Mouse (Mus musculus) C2C12 (cell line): Measurements from ENCODE around the gene Nedd9. TPM values are rescaled to one million over a fixed set of nuclear protein-coding genes. Genes with fewer than 3 reads are reported as not detected.

ENCODE experiments used
- H3K27me3 ChIP-seq: one replicate; pipeline ENCODE4 v1.6.1; 2011; ENCODE audit not compliant: control insufficient read depth, insufficient read depth, insufficient read length
- H3K36me3 ChIP-seq: one replicate; pipeline ENCODE4 v1.6.1; 2011; ENCODE audit not compliant: control insufficient read depth, insufficient read depth
- H3K4me3 ChIP-seq: one replicate; pipeline ENCODE4 v1.5.1; 2011; ENCODE audit warnings: mild to moderate bottlenecking, control low read depth; ENCODE audit not compliant: poor library complexity, insufficient read depth, severe bottlenecking
- H3K79me2 ChIP-seq: one replicate; pipeline ENCODE4 v1.6.1; 2011; ENCODE audit not compliant: control insufficient read depth, insufficient read depth
- H3K79me3 ChIP-seq: one replicate; pipeline ENCODE4 v1.6.1; 2011; ENCODE audit warnings: low read depth, control low read depth
- H3ac ChIP-seq: one replicate; pipeline ENCODE3; 2011; ENCODE audit warnings: low read depth; ENCODE audit not compliant: control insufficient read depth, insufficient read length
- CEBPB ChIP-seq: IDR thresholded peaks from one replicate; pipeline ENCODE4 v1.6.1; 2011; ENCODE audit warnings: low read depth, mild to moderate bottlenecking, control low read depth, moderate library complexity
- CTCF ChIP-seq: IDR thresholded peaks from one replicate; pipeline ENCODE4 v1.5.1; 2011; ENCODE audit not compliant: control insufficient read depth, insufficient read depth, insufficient read length
- FOSL1 ChIP-seq: IDR thresholded peaks from one replicate; pipeline ENCODE4 v1.8.0; 2011; ENCODE audit warnings: mild to moderate bottlenecking, low read length; ENCODE audit not compliant: poor library complexity, insufficient read depth, severe bottlenecking
- MAX ChIP-seq: IDR thresholded peaks from one replicate; pipeline ENCODE4 v1.6.1; 2011; ENCODE audit warnings: mild to moderate bottlenecking, control low read depth
- MYOD1 ChIP-seq: IDR thresholded peaks from one replicate; pipeline ENCODE4 v1.6.1; 2011; ENCODE audit warnings: low read depth; ENCODE audit not compliant: control insufficient read depth, insufficient read length
- MYOG ChIP-seq: IDR thresholded peaks from one replicate; pipeline ENCODE4 v1.6.1; 2011; ENCODE audit not compliant: control insufficient read depth, insufficient read length; ENCODE audit errors: extremely low read depth
- USF1 ChIP-seq: IDR thresholded peaks from one replicate; pipeline ENCODE4 v1.6.1; 2011; ENCODE audit warnings: low read depth, mild to moderate bottlenecking, control low read depth, moderate library complexity
- polyA plus RNA-seq: library from polyadenylated mRNA; unstranded; fragments of >200 nt; fragmentation: generic; extraction: Trizol; gene quantifications from one replicate; pipeline ENCODE4 v1.2.1, GENCODE M21; 2012; ENCODE audit warnings: missing spikeins

The Nedd9 gene
- polyA plus RNA-seq, 1 experiment = 6.7 TPM

GRCm38 (mm10) chr13:41479737-41480435 is 7.3 kb downstream of the Nedd9 start:
- H3ac ChIP-seq = no peak overlapping the region
- H3K79me2 ChIP-seq = no peaks in the 10 kb centered on the region
- no peak for TF ChIP-seq FOSL1
- TF ChIP-seq CTCF = no peak
- TF ChIP-seq USF1 = no peak
- no peak for TF ChIP-seq MAX
- no peak for TF ChIP-seq MYOG
- TF ChIP-seq CEBPB = no peak
- no peak for TF ChIP-seq MYOD1
- no peaks in the 10 kb centered on the region for H3K36me3 ChIP-seq
- H3K4me3 ChIP-seq = no peak overlapping the region
- H3K79me3 ChIP-seq = no peaks in the 10 kb centered on the region
- H3K27me3 ChIP-seq = no peaks in the 10 kb centered on the region

- H3K27me3 ChIP-seq = no peaks in the 10 kb centered on the region
- H3K4me3 ChIP-seq = no peak overlapping the region
- no peaks in the 10 kb centered on the region for H3K36me3 ChIP-seq
- H3K79me3 ChIP-seq = no peaks in the 10 kb centered on the region
- no peaks in the 10 kb centered on the region for H3K79me2 ChIP-seq
- TF ChIP-seq MAX (no peak), MYOG (no peak), USF1 (no peak), CEBPB (no peak), CTCF (no peak), FOSL1 (no peak), MYOD1 (no peak)
- no peak overlapping the region for H3ac ChIP-seq
These were observed 10.9 kb downstream of the Nedd9 start for GRCm38 (mm10) chr13:41476216-41476615.

- Histone ChIP-seq H3K27me3 (no peaks in the 10 kb centered on the region), H3K36me3 (no peaks in the 10 kb centered on the region), H3K79me2 (no peaks in the 10 kb centered on the region), H3K79me3 (no peaks in the 10 kb centered on the region), H3K4me3 (no peak overlapping the region), H3ac (no peak overlapping the region)
- TF ChIP-seq MAX (no peak), CTCF (no peak), MYOG (no peak), USF1 (no peak), CEBPB (no peak), MYOD1 (no peak), FOSL1 (no peak)
These were observed 12.8 kb downstream of the Nedd9 start for GRCm38 (mm10) chr13:41474365-41474764.

- no peak for TF ChIP-seq FOSL1
- TF ChIP-seq MYOD1 = no peak
- no peak for TF ChIP-seq USF1
- no peak for TF ChIP-seq CEBPB
- no peak for TF ChIP-seq MAX
- no peak for TF ChIP-seq MYOG
- TF ChIP-seq CTCF = no peak
- H3K4me3 ChIP-seq = no peak overlapping the region
- no peaks in the 10 kb centered on the region for H3K27me3 ChIP-seq
- H3ac ChIP-seq = no peak overlapping the region
- no peaks in the 10 kb centered on the region for H3K79me2 ChIP-seq
- no peaks in the 10 kb centered on the region for H3K79me3 ChIP-seq
- H3K36me3 ChIP-seq = no peaks in the 10 kb centered on the region
These were observed 13.7 kb downstream of the Nedd9 start for GRCm38 (mm10) chr13:41473504-41473903.

GRCm38 (mm10) chr13:41472878-41473424 is 14.2 kb downstream of the Nedd9 start:
- no peaks in the 10 kb centered on the region for H3K79me2 ChIP-seq
- H3K79me3 ChIP-seq = no peaks in the 10 kb centered on the region
- no peak overlapping the region for H3ac ChIP-seq
- H3K27me3 ChIP-seq = no peaks in the 10 kb centered on the region
- no peaks in the 10 kb centered on the region for H3K36me3 ChIP-seq
- H3K4me3 ChIP-seq = no peak overlapping the region
- TF ChIP-seq USF1 = no peak
- TF ChIP-seq MAX = no peak
- TF ChIP-seq MYOD1 = no peak
- no peak for TF ChIP-seq CEBPB
- no peak for TF ChIP-seq CTCF
- no peak for TF ChIP-seq FOSL1
- no peak for TF ChIP-seq MYOG

GRCm38 (mm10) chr13:41468277-41468676 is 18.9 kb downstream of the Nedd9 start:
- no peaks in the 10 kb centered on the region for H3K79me3 ChIP-seq
- no peak overlapping the region for H3K4me3 ChIP-seq
- TF ChIP-seq FOSL1 (no peak), USF1 (no peak), CTCF (no peak), MYOD1 (no peak), CEBPB (no peak), MAX (no peak), MYOG (no peak)
- H3K36me3 ChIP-seq = no peaks in the 10 kb centered on the region
- no peak overlapping the region for H3ac ChIP-seq
- H3K27me3 ChIP-seq = no peaks in the 10 kb centered on the region
- H3K79me2 ChIP-seq = no peaks in the 10 kb centered on the region
